Mouse (Mus musculus) left cerebral cortex, postnatal 14 days (tissue): ENCODE data around the gene Zfp780b. TPM values are rescaled to one million over a fixed set of nuclear protein-coding genes. Genes with fewer than 3 reads are reported as not detected.
"Not testable (repeated sequence)": the region's sequence is repeated elsewhere in the genome, so short reads cannot be mapped to it uniquely, and the experiment has no call there.

ENCODE experiments used
- DNase-seq, 2 experiments: peaks; one replicate each; pipeline ENCODE4 v3.0.0; 2021 to 2022; ENCODE audit warnings: low spot score in 2 of 2, mixed read lengths in 1 of 2
- intact Hi-C: fragments of 180-260 bp; cut with DNase I; formaldehyde crosslinking; loops from one replicate; pipeline ENCODE4 v1.15.1; 2025
- long read RNA-seq, 2 experiments: library from polyadenylated mRNA; stranded (forward); transcript quantifications; one replicate each; pipeline ENCODE4 v2.0.0; 2021
- total RNA-seq, 2 experiments: library from RNA; stranded (reverse); gene quantifications; 2 replicates each; pipeline ENCODE4 v1.2.3; 2021

Gene Zfp780b
- 10 to 100 TPM; 22.2 to 22.5 TPM for total RNA-seq
- long read RNA-seq, experiment 1, partial matches to known transcripts: 0 of 6 reads
- long read RNA-seq, experiment 1, other reads (novel, unspliced or antisense): 5 of 6 reads
- long read RNA-seq, experiment 2, partial matches to known transcripts: 3 of 6 reads
- long read RNA-seq, experiment 2, other reads (novel, unspliced or antisense): 1 of 6 reads

GRCm38 (mm10) chr7:27978683-27979528, at the start of gene Zfp780b:
TSS of gene Zfp780b (minus strand) at chr7:27979171.
- peak; percentile 76 for DNase-seq
- intact Hi-C loops: no loop called here

DNA sequence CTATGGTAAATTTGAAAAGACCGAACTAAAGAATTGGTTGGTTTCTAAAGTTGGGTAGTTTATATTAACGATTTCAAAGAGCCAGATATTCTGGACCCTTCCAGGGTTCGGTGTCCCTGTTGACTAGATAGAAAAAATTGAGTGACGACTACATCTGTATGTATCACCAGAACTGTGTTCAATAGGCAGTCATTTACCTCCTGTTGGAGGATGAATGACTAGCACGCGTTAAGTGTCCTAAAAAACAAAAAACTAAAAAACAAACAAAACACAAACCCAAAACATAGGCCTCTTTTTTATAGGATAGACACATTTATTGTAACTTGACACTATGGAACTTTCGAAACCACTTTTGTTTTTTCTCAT, 35.5 kb upstream of the Zfp780b start:
- intact Hi-C loops: no loop called here
- DNase-seq: no peak

- DNase-seq: peak; percentile 63 to 80
- intact Hi-C loops: no loop called here
Measured at GRCm38 (mm10) chr7:28013549-28014444, 34.8 kb upstream of the Zfp780b start, which contains the start of gene Zfp850. TSS of gene Zfp850 (minus strand) at chr7:28014115.

- intact Hi-C loops: no loop called here
- peak; percentile 17 to 20 for DNase-seq
Measured at GRCm38 (mm10) chr7:28010271-28010670, 31.3 kb upstream of the Zfp780b start.

GRCm38 (mm10) chr7:27982197-27982596, 3.2 kb upstream of the Zfp780b start:
- DNase-seq: no peak
- intact Hi-C loops: no loop called here

- DNase-seq, intact Hi-C loops: not testable (repeated sequence)
Measured at GRCm38 (mm10) chr7:27949451-27949850, 29.5 kb downstream of the Zfp780b start.

DNA sequence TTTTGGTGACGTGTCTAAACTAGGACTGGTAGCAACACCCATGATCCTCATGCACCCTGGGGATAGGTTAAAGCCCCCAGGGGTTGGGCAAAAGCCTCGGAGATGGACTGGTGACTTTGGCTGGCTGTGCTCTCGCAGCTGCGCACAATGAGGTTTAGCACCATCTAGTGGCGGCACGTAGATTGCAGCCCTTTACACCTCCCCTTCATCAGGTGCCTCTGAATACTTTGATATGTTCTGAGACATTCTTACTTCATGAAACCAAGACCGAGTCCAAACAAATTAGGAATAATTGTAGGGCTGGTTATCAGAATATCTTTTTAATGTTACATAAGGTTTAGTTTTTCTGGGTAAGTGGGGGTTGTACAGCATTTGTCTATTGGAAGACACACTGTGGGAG, 37.1 kb downstream of the Zfp780b start:
- peak in 1 of 2 experiments; percentile 30 for DNase-seq
- intact Hi-C loops: not testable (repeated sequence)

DNA sequence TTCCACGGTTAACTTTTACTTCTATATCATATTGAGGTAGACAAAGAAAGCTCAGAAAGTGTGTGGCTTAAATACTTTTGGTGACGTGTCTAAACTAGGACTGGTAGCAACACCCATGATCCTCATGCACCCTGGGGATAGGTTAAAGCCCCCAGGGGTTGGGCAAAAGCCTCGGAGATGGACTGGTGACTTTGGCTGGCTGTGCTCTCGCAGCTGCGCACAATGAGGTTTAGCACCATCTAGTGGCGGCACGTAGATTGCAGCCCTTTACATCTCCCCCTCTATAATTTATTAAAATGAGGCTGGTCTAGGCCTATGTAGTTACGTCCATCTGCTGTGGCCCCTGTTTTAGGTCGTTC, 45.2 kb downstream of the Zfp780b start:
- DNase-seq, intact Hi-C loops: not testable (repeated sequence)

GRCm38 (mm10) chr7:27933050-27933799, 45.7 kb downstream of the Zfp780b start:
- DNase-seq: no peak
- intact Hi-C loops: no loop called here

DNA sequence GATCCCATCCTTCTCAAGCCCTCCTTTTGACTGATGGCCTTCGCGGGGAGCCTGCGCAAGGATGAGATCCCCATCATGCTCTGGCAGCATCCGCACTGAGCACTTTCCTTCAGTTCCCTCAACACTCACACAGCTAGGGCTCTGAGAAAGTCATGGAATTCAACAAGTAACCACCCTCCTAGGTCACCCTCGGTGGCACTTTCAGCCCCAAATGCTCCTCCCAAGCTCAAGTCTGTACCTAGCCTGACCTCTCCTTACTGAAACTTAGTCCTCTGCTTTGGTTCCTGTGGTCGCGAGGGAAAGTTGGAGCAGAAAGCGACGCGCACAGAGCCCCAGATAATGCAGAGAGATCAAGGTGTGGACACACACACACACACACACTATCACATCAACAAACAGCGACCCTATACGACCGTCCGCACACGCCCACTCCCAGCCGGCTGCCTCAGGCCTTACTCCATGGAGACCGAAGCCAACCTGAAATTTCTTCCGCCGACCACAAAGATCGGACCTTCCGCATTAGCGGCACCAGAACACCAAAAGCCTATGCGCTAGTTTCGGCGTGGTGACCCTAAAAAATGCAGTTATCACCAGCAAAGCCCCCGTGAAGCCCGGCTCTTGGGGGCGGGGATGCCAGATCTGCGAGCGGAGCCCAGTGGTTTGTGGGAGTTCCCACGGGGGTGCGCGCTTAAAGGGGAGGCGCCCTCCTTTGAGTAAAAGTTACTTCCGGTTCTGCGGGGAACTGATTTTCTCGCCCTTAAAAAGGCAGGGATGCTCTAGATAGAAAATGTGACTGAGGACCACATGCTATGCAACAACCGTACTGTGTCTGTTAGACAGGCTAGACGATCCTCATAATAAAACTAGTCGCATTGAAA, 49.9 kb downstream of the Zfp780b start, which contains the start of gene Zfp974:
Zfp974 (minus strand) TSS at position 643 of the 878 bp plus-strand sequence.
- DNase-seq: peak; percentile 56 to 68
- intact Hi-C loops: loop anchor here (5.0 kb wide), 1 partner anchor 92 kb away; the partner anchor contains the start of gene Zfp59

DNA sequence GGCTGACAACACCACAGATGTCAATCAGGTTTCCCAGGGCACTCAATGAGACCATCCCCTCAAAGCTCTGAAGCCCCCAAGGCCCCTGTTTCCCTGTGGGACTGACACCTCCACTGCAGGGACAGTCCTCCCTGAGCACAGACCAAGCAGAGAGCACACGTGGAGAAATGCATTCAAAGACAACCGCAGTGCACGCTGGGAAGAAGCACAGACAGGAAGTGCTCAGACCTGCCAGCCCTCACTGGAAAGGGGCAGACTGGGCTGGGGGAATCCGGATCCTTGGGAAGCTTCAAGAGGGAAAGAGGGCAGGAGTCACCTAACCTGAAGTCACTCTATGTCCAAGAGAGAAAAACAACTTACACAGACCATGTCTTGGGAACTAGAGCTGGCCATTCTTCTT, 51.9 kb downstream of the Zfp780b start:
- intact Hi-C loops: loop anchor here (5.0 kb wide), 1 partner anchor 90 kb away; the partner anchor contains the start of gene Zfp59
- DNase-seq: not testable (repeated sequence)

- intact Hi-C loops, DNase-seq: not testable (repeated sequence)
Measured at GRCm38 (mm10) chr7:27910952-27911351, 68.0 kb downstream of the Zfp780b start.

Other genes with a start within 250 kb of the Zfp780b start
- gene Zfp60, start 247.8 kb downstream of the Zfp780b start, total RNA-seq: 10 to 100 TPM; 33.7 to 34.4 TPM
- 1 to 10 TPM; 8.1 to 8.7 TPM for gene Zfp626, start 172.0 kb downstream of the Zfp780b start, total RNA-seq
- 1 to 10 TPM; 4.0 to 4.5 TPM for gene Zfp59, start 140.6 kb downstream of the Zfp780b start, total RNA-seq
- gene Zfp607a, start 121.6 kb downstream of the Zfp780b start, total RNA-seq: 1 to 10 TPM; 1.5 to 2.3 TPM
- 10 to 100 TPM; 12.9 to 13.1 TPM for gene Zfp974, start 49.7 kb downstream of the Zfp780b start, total RNA-seq
- 1 to 10 TPM; 4.5 to 4.9 TPM for gene Zfp850, start 34.9 kb upstream of the Zfp780b start, total RNA-seq
- 100 to 1,000 TPM; 128 to 130 TPM for gene Psmc4, start 70.9 kb upstream of the Zfp780b start, total RNA-seq
- under 1 TPM; 0.08 to 0.15 TPM for gene Fcgbp, start 92.1 kb upstream of the Zfp780b start, total RNA-seq
- not detected for gene 9530053A07Rik, start 150.3 kb upstream of the Zfp780b start, total RNA-seq
- gene Fbl, start 190.5 kb upstream of the Zfp780b start, total RNA-seq: 10 to 100 TPM; 62.5 to 63.5 TPM
- gene Dyrk1b, start 200.3 kb upstream of the Zfp780b start, total RNA-seq: 10 to 100 TPM; 40.5 to 42.3 TPM